Mouse (Mus musculus) left cerebral cortex, postnatal 4 days (tissue): ENCODE measurements around the gene Espl1. TPM values are rescaled to one million over a fixed set of nuclear protein-coding genes. Genes with fewer than 3 reads are reported as not detected.
"Not testable (repeated sequence)": the region's sequence is repeated elsewhere in the genome, so short reads cannot be mapped to it uniquely, and the experiment has no call there.

ENCODE experiments used
- DNase-seq: peaks from one replicate; pipeline ENCODE4 v3.0.0-alpha.2; 2022
- intact Hi-C: fragments of 180-260 bp; cut with DNase I; formaldehyde crosslinking; loops from one replicate; pipeline ENCODE4 v1.15.1; 2025
- total RNA-seq, 2 experiments: library from RNA; stranded (reverse); gene quantifications; 2 replicates each; pipeline ENCODE4 v1.2.3; 2021

Gene Espl1
- total RNA-seq, 2 experiments from 2014 or later, result 8.5 to 9.9 TPM

DNA sequence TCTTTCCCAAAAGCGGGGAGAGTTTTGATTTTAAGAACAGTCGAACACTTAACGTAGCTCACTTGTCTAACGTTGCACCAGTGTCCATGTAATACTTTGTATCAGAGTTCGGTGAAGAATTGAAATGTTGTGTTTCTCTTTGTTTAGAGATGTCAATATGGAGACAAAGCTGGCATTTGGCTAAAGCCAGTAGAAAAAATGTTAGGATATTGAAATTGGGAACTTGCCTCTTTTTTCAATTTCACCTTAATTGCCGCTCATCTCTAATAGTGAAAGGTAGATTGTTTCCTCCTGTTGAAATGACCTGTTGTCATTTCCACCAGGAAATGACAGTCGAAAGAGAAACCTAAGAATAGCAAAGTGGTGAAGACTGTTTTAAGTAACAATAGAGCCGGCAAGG, 30.8 kb downstream of the Espl1 start:
- DNase-seq, result no peak
- intact Hi-C loops, result loop anchor here (5.0 kb wide), 1 partner anchor 80 kb away; no protein-coding TSS in a partner anchor

DNA sequence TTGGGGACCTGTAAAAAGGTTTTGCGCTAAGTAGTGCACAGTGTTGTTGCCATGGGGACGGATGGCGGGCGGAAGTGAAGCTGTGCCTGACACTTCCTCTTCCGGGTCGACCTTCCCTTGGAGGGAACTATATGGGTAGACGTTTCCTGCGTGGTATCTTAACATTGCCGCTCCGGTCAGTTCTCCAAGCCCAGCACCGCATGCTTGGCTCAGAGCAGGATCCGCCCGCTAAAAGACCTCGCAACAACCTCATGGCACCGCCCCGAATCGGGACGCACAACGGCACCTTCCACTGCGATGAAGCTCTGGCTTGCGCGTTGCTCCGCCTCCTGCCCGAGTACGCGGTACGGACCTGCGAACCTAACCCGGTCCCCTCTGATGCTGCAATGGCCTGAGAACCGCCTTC, 35.5 kb downstream of the Espl1 start, which contains the start of gene Myg1:
TSS of gene Myg1 (plus strand) at position 100 of the 406 bp plus-strand sequence.
- DNase-seq, result peak; percentile 76
- intact Hi-C loops, result no loop called here

DNA sequence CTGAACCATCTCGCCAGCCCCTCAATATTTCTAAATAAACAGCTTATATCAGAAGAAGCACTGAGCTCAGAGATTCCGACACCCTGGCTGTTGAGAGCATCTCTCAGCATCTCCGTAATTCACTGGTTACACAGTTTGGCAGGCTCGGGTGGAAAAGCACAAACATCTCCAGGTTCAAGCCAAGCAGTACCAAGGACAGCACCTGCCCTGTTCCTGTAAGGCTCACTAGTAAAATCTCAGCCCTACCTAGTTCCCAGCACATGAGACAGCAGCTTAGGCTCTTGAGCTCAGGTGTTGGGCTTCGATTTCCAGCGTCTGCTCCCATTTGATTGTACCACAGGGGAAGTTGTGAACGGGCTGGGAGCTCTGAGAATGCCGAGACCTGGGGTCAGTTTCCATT, 39.2 kb downstream of the Espl1 start:
- intact Hi-C loops, result no loop called here
- DNase-seq, result no peak

DNA sequence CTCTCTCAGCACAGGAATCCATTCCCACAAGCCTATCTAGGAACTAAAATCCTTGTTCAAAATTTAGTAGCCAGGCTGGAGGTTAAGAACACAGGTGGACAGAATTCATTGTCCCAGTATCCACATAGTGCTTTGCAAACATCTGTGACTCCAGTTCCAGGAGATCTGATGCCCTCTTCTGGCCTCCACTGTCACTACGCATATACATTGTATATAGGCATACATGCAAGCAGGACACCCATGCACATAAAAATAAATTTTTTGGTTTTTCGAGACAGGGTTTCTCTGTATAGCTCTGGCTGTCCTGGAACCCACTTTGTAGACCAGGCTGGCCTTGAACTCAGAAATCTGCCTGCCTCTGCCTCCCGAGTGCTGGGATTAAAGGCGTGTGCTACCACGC, 39.9 kb downstream of the Espl1 start:
- intact Hi-C loops, DNase-seq: not testable (repeated sequence)

DNA sequence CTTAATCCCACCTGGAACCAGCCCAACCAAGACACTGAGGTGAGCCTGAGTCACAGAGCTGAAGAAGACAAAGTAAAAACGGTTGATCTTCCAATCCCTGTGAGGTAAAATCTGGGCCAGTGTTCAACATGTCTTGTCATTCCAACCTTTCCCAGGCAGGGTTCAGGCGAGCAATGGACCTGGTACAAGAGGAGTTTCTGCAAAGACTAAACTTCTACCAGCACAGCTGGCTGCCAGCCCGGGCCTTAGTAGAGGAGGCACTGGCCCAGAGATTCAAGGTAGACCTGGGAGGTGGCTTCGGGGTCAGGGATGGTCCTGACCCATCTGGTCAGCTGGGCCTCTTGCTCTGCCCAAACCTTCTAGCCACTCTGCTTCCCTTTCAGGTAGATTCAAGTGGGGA, 40.9 kb downstream of the Espl1 start:
- intact Hi-C loops, result no loop called here

DNA sequence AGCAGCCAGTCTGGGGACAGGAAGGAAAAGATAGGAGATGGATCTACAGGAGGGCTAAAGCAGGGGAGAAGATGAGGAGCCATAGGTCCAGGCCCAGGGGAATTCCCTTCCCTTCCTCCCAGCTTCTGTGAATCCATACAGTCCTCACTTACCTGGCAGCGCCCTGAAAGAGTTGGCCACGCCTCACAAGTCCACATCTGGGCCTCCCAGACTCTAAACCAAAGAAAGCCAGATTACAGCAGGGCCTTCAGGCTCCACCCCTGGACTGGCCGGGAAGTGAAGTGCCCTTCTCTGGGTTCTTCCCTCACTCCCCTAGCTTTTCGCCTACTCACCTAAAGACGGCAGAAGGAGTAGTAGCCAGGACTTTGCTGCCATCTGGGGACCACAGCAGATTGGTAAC, 43.5 kb downstream of the Espl1 start:
- intact Hi-C loops, result no loop called here
- DNase-seq, result no peak

More for the DNA sequence above, 40.9 kb downstream of the Espl1 start:
- no peak for DNase-seq

DNA sequence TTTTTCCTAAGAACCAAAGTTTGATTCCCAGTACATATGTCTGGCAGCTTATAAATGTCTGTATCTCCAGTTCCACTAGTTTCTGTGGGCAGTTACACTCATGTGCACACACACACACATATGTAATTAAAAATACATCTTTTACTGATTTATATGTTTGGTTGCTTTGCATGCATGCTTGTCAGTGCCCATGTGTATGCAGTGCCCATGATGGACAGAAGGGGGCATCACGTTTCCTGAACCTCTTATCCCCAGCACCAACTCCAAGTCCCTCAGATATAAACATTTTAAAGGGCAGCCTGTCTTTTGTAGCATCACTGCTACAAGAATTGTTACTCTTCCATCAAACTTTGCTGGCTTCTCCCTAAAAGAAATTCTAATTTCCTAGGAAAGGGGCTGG, 45.5 kb downstream of the Espl1 start:
- intact Hi-C loops, result no loop called here
- DNase-seq, result peak; percentile 23

DNA sequence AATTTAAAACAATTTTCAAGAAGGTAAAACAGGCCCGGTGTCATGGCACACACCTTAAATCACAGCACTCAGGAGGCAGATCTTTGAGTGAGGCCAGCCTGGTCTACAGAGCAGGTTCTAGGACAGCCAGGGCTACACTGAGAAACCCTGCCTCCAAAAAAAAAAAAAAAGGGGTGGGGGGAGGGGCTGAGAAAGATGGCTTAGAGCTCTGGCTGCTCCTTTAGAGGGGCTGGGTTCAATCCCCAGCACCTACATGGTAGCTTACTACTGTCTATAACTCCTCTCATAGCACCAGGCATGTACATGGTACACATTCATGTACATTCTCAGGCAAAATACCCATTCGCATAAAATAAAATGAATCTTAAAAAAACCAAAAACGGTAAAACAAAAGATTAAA, 48.4 kb downstream of the Espl1 start:
- intact Hi-C loops, result no loop called here
- no peak for DNase-seq

DNA sequence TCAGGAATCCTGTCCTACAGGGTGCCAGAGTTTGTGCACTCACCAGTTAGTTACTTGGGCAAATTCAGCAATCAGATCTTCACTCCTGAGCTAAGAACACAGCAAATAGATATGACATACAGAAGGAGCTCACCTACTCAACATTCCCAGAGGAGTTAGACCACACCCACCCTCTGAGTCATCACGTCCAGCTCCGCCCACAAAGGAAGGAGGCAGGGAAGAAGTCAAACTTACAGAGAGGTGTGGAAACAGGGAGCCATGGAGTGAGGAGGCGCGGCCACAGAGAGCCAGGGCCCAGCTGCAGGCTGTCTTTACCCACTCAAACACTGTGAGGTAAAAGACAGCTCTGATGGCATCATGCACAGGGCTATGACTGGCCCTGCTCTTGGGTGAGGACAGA, 50.4 kb downstream of the Espl1 start:
- intact Hi-C loops, result no loop called here
- no peak for DNase-seq

DNA sequence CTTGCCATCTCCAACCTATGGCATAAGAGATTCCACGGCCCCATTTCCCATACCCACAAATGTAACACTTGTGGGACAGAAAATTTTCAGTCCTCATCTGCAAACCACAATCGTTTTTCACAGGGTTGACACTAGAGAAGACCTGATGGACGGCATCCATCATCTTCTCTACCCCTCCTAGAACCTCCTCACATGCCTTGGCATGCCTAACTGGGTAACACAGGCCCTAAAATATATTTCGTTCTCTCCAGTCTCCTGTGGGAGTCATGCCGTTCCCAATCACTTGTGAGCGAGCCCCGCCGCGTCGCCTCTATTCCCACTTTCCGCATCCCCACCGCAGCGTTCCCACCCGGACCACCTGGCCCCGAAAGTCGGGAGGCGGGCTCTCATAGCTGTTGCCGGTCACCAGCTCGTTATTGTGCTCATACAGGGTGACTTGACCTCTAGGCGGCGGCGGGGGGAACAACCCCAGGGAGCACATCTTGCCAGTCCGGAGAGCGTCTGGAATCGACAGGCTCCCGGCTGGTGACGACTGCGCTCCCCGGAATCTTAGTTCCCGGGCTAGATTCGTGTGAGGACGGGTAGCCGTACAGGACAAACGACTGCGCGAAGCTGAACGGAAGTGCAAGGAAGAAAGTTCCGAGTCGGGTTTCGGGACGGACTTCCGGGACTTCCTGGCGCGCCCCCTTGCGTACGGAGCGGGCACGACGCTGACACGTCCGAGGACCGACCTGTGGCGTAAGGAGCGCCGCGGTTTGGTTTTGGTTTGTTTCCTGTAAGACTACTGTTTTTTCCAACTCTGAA, 54.3 kb downstream of the Espl1 start, which contains the start of gene Aaas:
TSS of gene Aaas (minus strand) at position 634 of the 804 bp plus-strand sequence.
- intact Hi-C loops, result no loop called here
- peak; percentile 96 for DNase-seq

DNA sequence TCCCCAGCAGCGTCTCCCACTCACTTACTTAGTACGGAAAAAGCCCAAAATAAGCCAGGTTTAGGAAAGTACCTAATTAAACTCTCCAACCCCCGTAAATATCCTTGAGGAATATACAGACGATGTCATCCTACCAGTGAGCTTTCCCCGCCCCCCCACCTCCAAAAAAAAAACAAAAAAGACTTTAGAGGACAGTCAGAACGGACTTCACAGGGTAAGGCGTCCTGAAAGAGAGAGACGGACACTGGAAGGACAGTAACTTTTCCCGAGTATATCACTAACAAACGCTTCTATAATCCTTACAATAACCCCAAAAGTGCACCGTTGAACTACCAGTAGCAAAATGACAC, 54.9 kb downstream of the Espl1 start:
- no peak for DNase-seq
- intact Hi-C loops, result no loop called here

DNA sequence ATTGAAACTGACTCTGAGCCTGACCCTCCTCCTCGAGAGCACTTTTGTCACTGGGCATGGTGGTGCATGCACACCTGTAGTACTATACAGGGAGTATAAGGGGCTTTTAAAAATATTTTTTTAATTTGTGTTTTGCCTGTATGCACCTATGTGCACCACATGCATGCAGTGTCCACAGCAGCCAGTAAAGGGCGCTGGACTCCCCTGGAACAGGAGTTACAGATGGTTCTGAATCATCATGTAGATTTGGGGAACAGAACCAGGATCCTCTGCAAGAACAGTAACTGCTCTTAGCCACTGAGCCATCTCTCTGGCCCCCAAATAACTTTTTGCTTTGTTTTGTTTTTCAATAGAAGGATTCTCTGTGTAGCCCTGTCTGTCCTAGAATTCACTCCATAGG, 56.1 kb downstream of the Espl1 start:
- intact Hi-C loops, result no loop called here
- DNase-seq, result no peak

DNA sequence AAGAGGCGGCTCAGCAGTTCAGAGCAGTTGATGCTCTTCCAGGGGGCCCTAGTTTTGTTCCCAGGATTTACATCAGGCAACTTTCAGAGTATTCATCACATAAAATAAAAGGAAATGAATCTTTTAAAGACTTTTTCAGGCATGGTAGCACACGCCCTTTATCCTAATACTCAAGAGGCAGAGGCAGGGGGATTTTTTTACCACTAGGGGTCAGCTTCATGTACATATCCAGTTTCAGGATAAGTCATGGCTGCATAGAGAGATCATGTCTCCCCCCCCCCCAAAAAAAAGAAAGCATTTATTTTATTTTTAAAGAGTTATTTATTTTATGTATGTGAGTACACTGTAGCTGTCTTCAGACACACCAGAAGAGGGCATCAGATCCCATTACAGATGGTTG, 57.9 kb downstream of the Espl1 start:
- intact Hi-C loops, result no loop called here
- no peak for DNase-seq

DNA sequence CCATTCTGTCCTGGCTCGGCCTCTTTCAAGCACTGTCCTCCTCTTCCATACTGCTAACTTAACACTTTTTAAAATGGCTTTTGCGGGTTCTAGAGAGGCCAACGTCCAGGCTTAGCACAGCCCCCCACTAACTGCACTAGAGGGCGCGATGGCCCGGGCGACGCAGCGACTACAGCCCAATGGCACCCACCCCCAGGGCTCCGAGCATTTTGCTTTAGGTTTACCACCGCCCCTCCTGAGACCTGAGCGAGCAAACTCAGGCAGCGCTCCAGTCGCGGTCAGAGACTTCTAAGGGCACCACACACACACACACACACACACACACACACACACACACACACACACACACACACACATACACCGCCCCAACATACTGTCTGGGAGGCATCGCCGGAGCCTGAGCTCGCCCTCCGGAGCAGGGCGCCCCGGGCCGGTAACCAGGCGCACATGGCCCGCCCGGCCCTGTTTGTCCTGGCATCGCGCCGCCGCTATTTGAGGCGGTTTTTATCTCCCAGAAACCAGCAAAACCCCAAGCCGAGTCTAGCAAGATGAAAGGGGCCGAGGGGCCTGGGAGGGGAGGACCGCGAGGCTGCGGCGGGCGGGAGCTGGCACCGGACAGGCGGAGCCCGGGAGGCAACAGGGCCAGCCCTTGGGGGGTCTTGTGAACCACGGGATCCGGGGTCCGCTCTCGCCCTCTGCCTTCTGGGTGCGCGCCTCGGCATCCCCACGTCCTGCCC, 59.2 kb downstream of the Espl1 start:
- peak; percentile 54 for DNase-seq
- intact Hi-C loops, result no loop called here

DNA sequence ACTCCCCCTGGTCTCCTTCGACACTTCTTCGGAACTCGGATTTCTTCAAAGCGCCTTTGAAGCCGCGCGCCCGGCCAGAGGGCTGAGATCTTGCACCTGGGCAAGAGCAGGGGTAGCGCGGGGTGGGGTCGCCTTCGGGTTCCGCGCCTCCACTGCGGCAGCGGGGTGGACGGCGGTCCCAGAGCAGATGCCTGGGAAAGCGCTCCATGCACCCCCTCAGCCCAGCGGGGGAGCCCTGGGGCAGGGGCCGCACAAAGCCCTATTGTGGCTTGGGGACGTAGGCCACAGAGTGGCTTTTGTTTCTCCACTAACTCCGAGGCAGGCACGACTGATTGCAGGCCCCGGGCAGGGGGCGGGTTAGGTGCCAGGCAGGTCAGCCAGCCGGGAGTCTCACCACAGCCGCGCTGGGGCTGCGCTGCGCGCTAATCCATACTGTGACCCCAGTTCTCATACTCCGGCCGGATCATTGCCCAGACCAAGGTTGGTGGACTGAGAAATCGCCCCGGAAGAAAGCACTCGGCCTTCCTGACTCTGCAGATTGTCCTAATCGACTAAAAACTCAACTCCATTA, 59.9 kb downstream of the Espl1 start:
- DNase-seq, result peak; percentile 46
- intact Hi-C loops, result no loop called here

DNA sequence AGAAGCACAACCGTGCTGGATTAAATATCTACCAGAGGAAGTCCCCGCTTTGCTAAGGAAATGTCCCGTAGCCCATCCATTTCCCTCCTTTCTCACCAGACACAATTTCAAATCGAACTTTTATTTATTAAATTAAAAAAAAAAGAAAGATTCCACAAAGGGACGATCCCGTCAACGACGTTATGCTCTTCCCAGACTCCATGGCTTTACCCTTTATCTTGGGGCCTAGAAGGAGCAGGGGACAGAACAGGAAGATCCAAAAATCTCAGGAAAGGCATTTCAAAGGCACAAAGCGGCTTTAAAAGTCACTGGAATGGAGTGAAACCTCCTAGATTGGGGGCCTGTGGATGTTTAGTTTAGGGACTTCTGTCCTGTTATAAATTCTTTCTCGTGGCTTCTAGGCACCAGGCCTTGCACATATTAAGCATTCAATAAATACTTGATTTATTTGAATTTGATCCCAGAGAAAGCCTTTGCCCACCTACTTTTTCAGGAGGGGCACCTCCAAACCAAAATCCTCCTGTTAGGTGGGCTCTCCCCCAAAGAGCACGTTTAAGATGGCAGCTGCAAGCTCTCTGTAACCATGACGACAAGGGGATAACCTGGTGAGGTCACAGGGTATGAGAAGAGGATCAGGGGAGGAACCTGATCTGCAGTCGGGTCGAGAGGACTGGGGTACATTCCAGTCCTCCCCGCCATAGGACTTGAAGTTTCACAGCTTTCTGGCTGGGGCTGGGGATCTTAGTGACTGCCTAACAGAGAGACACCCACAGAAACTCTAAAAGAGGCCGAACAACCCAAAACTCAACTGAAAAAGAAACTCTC, 60.6 kb downstream of the Espl1 start:
- intact Hi-C loops, result no loop called here
- DNase-seq, result no peak

DNA sequence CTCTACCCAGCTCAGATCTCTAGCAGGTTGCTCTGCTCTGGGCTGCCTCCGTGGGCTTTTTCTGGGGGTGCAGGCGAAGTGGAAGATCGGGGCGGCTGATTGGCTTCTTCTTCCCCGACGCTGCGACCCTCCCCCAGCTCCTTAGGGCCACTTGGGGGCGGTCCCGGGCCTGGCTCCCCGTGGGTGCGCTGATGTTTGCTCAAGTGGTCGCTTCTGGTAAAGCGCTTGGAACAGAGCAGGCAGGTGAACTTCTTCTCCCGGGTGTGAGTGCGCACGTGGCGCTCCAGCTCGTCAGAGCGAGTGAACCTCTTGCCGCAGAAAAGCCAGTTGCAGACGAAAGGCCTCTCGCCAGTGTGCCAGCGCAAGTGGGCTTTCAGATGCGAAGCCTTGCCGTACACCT, 62.1 kb downstream of the Espl1 start:
- intact Hi-C loops, result no loop called here
- DNase-seq, result no peak

DNA sequence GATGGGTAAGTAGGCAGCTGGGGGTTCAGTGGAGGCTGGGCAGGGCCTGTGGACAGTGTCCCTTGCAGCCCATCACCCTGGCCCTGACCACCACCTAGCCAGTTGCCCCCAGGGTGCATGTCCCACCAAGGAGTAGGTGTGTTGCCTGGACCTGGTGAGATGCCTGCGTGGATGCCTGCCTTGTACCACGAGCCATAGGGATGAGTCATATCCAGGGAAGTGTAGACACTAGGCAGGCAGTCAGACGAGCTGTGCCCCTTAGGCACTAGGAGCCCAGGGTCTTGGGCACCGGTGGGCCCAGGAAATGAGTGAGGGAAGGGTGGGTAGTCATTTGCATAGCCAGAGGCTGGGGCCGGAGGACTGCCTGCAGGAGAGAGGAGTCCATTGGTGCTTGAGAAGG, 62.8 kb downstream of the Espl1 start:
- no peak for DNase-seq
- intact Hi-C loops, result no loop called here

DNA sequence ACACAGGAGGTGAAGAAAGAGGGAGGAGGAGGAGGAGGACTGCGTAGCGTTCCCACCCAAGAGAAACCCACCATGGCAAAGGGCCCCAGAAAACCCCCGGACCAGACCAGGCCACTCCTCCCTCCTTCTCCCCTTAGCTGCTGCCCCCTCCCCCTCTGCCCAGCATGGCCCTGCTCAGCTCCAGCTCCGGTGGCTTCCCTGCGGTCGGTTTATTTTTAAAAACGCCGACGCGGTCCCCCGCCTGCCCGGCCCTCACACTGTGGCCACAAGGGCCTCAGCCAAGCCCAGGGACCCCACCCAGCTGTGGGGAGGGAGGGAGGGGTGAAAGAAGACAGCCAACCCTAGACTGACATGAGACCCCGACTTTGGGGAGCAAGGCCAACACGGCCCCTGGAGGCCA, 66.6 kb downstream of the Espl1 start:
- intact Hi-C loops, result no loop called here
- DNase-seq, result no peak

DNA sequence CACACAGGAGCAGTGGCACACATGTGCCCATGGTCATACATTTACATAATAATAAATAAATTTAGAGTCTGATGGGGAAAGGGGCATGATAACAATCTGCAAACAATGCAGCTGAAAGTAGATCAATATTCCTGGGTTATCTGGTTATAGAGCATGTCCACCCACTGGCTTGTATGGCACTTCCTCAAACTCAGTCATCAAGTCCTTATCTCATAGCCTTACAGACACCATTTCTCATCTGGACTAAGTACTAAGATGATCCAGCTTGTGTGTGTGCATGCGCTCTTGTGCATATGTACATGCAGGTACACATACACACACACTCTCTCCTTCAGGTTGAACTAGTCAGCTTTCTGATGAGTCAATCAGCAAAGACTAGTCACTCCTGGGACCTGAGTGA, 68.6 kb downstream of the Espl1 start:
- DNase-seq, result no peak
- intact Hi-C loops, result no loop called here

DNA sequence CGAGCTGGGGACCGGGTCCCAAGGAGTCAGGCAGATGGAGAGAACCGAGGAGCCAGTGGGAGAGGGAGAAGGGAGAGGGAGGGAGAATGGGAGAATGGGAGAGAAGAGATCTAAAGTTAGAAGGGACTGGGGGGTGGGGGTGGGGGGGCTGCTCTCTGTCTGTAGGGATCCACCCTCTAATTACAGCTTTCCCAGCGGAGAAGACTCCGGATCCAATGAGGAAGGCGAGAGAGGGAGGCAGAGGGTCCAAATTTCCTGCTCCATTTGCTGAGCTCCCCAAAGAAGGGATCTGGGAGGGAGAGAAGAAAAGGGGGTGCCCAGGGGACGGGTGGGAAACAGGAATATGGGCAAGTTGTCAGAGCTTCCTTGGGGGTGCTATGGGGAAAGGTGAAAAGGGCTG, 70.2 kb downstream of the Espl1 start:
- no peak for DNase-seq
- intact Hi-C loops, result no loop called here
